Comparison of ENCODE assay signal across 11 mouse cellular contexts in the genomic region with DNA sequence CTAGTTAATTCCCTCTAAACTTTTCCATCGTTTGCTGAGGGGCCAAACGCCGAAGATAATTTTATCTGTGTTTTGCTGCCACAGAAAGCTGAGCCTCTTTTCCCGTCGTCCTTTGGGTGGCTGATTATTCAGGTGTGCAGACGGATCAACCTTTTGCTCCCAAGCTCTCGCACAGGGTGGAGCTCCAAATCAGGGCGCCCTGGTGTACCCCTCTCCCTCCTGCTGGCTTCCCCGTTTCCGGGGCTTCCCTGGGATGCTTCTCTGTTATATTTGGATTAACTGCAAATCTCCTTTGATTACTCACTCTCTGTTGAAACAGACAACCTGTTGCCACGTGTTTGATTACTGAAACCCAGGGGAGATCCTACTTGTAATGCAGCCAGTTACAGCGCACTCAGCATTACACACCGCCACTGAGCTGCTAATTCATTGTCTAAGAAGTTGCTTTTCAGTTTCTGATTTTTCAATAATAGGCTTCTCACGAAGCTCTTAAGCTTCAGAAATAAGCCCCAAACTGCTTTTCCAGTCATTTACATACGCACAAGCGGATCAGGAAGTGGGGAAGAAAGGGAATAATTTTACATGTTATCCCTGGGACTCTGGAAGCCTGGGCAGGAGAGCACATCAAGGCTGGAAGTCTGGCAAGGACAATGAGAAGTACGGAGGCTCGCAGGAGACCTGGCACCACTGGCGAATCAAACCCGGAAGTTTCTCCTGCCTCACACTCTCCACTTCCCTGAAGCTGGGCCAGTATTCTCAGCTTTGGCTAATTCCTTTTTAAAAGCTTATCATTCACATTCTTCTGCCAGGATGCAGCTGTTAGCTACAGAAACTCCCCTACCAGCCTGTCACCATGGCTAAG. TPM values are rescaled to one million over a fixed set of nuclear protein-coding genes. Genes with fewer than 3 reads are reported as not detected.
DNase-seq lines count a peak whose midpoint lies in the region; ATAC-seq lines count a peak whose summit lies in the region.
"Had no signal": no experiment of that assay in that cellular context is flagged by ENCODE, and none has a peak within 500 bp of the region (broad histone marks: within the 10 kb centered on the region; RNA-seq: fewer than 3 reads in every experiment).

No protein-coding gene starts in this region.

- H3K36me3 ChIP-seq in kidney, embryonic 16.5 days (ENCODE audit: insufficient read depth, low read length) = no peaks in the 10 kb centered on the region
- no peaks in the 10 kb centered on the region for H3K36me3 ChIP-seq in embryonic facial prominence, embryonic 13.5 days
- no peaks in the 10 kb centered on the region for H3K36me3 ChIP-seq in heart, embryonic 16.5 days (ENCODE audit: control insufficient read depth, insufficient read depth)
- no peaks in the 10 kb centered on the region for H3K36me3 ChIP-seq in midbrain, embryonic 10.5 days
- H3K36me3 ChIP-seq: G1E had no signal

- H3K9me3 ChIP-seq in kidney, embryonic 16.5 days (ENCODE audit: low read length) = no peaks in the 10 kb centered on the region
- H3K9me3 ChIP-seq in embryonic facial prominence, embryonic 13.5 days = no peaks in the 10 kb centered on the region
- no peaks in the 10 kb centered on the region for H3K9me3 ChIP-seq in heart, embryonic 16.5 days (replicated peaks; ENCODE audit: control insufficient read depth, low read length)
- H3K9me3 ChIP-seq in midbrain, embryonic 10.5 days (replicated peaks) = no peaks in the 10 kb centered on the region

- no peak overlapping the region for H3K27ac ChIP-seq in kidney, embryonic 16.5 days (ENCODE audit: low read length)
- H3K27ac ChIP-seq in embryonic facial prominence, embryonic 13.5 days = no peak overlapping the region
- H3K27ac ChIP-seq in heart, embryonic 16.5 days (ENCODE audit: low read length) = no peak overlapping the region
- peak overlapping the region; percentile 55; the same call in 1 of the 2 replicates for H3K27ac ChIP-seq in midbrain, embryonic 10.5 days (replicated peaks)

- 33% methylated on average over 20 of the region's 20 CpGs for WGBS in kidney, embryonic 16.5 days
- WGBS in embryonic facial prominence, embryonic 13.5 days = 15% methylated on average over 20 of the region's 20 CpGs
- 17% methylated on average over 20 of the region's 20 CpGs for WGBS in heart, embryonic 16.5 days
- WGBS in midbrain, embryonic 10.5 days = 13% methylated on average over 20 of the region's 20 CpGs

- no peak overlapping the region for H3K9ac ChIP-seq in kidney, embryonic 16.5 days (replicated peaks; ENCODE audit: low read length)
- peak overlapping the region; percentile 59 for H3K9ac ChIP-seq in embryonic facial prominence, embryonic 13.5 days
- H3K9ac ChIP-seq in heart, embryonic 16.5 days (ENCODE audit: low read length) = peak overlapping the region; percentile 6; the same call in 1 of the 2 replicates

- H3K4me3 ChIP-seq in kidney, embryonic 16.5 days (ENCODE audit: low read length) = no peak overlapping the region; the same call in 1 of the 2 replicates
- peak overlapping the region; percentile 23 for H3K4me3 ChIP-seq in embryonic facial prominence, embryonic 13.5 days
- H3K4me3 ChIP-seq in heart, embryonic 16.5 days (ENCODE audit: low read length) = peak overlapping the region; percentile 30
- peak overlapping the region; percentile 43 for H3K4me3 ChIP-seq in midbrain, embryonic 10.5 days

- ATAC-seq in kidney, embryonic 16.5 days (ENCODE audit: low FRiP score, low TSS enrichment) = no peak
- ATAC-seq in embryonic facial prominence, embryonic 13.5 days (ENCODE audit: insufficient number of reproducible peaks, insufficient read depth, low FRiP score, low TSS enrichment, low read depth) = no peak
- ATAC-seq in heart, embryonic 16.5 days (replicated peaks; ENCODE audit: extremely low read depth, insufficient read depth, low FRiP score) = no peak

- H3K4me1 ChIP-seq in kidney, embryonic 16.5 days (ENCODE audit: insufficient read depth, low read length) = no peaks in the 10 kb centered on the region
- H3K4me1 ChIP-seq in embryonic facial prominence, embryonic 13.5 days = peaks cover 6% of the 10 kb centered on the region; the same call in 1 of the 2 replicates
- no peaks in the 10 kb centered on the region for H3K4me1 ChIP-seq in heart, embryonic 16.5 days (ENCODE audit: control insufficient read depth, insufficient read depth, low read length)
- peaks cover 12% of the 10 kb centered on the region for H3K4me1 ChIP-seq in midbrain, embryonic 10.5 days

- H3K4me2 ChIP-seq in kidney, embryonic 16.5 days (replicated peaks; ENCODE audit: low read depth, low read length) = peak overlapping the region; percentile 41
- peak overlapping the region; percentile 55 for H3K4me2 ChIP-seq in embryonic facial prominence, embryonic 13.5 days
- peak overlapping the region; percentile 59 for H3K4me2 ChIP-seq in heart, embryonic 16.5 days (ENCODE audit: low read depth, low read length)

- no peaks in the 10 kb centered on the region for H3K27me3 ChIP-seq in kidney, embryonic 16.5 days (ENCODE audit: insufficient read depth, low read length)
- peaks cover 7% of the 10 kb centered on the region; the same call in 1 of the 2 replicates for H3K27me3 ChIP-seq in embryonic facial prominence, embryonic 13.5 days
- no peaks in the 10 kb centered on the region for H3K27me3 ChIP-seq in heart, embryonic 16.5 days (ENCODE audit: control insufficient read depth, insufficient read depth, low read length)
- H3K27me3 ChIP-seq in midbrain, embryonic 10.5 days (ENCODE audit: low read depth, poor library complexity, severe bottlenecking) = peaks cover 38% of the 10 kb centered on the region

- DNase-seq in kidney, postnatal 25 days = no peak
- peak; percentile 25 for DNase-seq in midbrain, embryonic 10.5 days (ENCODE audit: low spot score)
- no peak for DNase-seq in thymus, postnatal 14 days
- DNase-seq in frontal cortex, postnatal 14 days (ENCODE audit: low spot score in 2 of 2) = no peak
- no peak for DNase-seq in adrenal gland, postnatal 4 days (ENCODE audit: low spot score in 2 of 2)
- DNase-seq: right cerebral cortex, adult 18-20 months had no signal

RNA-seq across cellular contexts. Expression of gene Ntm, which starts 19.5 kb away (rescaled TPM):
- 42.1 and 43.5 TPM in 2 replicates for polyA plus RNA-seq in kidney, embryonic 16.5 days (2015; fragmentation: Nextera tagmentation; extraction: Ambion mirVana)
- polyA plus RNA-seq in embryonic facial prominence, embryonic 13.5 days (2015; fragmentation: Nextera tagmentation; extraction: Ambion mirVana) = 16.1 and 16.7 TPM in 2 replicates
- 23.6 and 27.3 TPM in 2 replicates for polyA plus RNA-seq in heart, embryonic 16.5 days (2015; fragmentation: Nextera tagmentation; extraction: Ambion mirVana)
- 7.8 and 12.4 TPM in 2 replicates for polyA plus RNA-seq in midbrain, embryonic 10.5 days (2016; fragmentation: Nextera tagmentation; extraction: Ambion mirVana)
- total RNA-seq in adrenal gland, postnatal 4 days (2021) = 1 to 10 TPM; 5.4 to 6.2 TPM
- total RNA-seq: hematopoietic stem cell, adult 5-6 weeks had no signal
- polyA plus RNA-seq: G1E had no signal
